ENCODE assay signal across 29 mouse cellular contexts in the genomic region with DNA sequence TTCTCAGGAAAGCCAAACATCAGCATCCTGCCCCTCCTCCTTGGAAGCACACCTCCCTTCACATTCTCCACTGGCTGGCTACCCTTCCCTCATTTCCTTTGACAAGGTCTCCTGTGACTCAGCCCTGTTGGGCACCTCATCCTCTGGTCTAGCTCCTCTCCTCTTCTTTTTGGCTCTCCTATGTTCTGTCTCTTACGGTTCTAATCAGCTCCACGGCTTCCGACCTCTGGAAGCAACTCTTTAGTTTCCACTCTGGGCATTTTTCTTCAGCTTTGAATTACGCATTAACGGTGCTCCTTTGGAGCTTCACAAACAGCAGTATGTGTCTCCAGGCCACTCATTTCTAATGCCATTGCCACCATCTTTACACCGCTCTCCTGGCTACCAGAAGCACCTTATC.
"Had no signal": no experiment of that assay in that cellular context is flagged by ENCODE, and none has a peak within 500 bp of the region (broad histone marks: within the 10 kb centered on the region; RNA-seq: fewer than 3 reads in every experiment).

No protein-coding gene starts in this region.

- H3K27me3 ChIP-seq: limb, embryonic 12.5 days; limb, embryonic 13.5 days; limb, embryonic 15.5 days; liver, embryonic 12.5 days; liver, embryonic 13.5 days; liver, embryonic 15.5 days; lung, embryonic 15.5 days; midbrain, embryonic 12.5 days; midbrain, embryonic 13.5 days; midbrain, embryonic 15.5 days had no signal

- H3K4me1 ChIP-seq: liver, embryonic 12.5 days; liver, embryonic 13.5 days; liver, embryonic 15.5 days had no signal

- H3K9me3 ChIP-seq: limb, embryonic 10.5 days; limb, embryonic 12.5 days; limb, embryonic 13.5 days; limb, embryonic 15.5 days; liver, embryonic 12.5 days; liver, embryonic 13.5 days; liver, embryonic 15.5 days; lung, embryonic 15.5 days; midbrain, embryonic 10.5 days; midbrain, embryonic 12.5 days; midbrain, embryonic 13.5 days; midbrain, embryonic 15.5 days had no signal

- H3K27ac ChIP-seq: left cerebral cortex, adult 2 months; limb, embryonic 10.5 days; limb, embryonic 12.5 days; limb, embryonic 13.5 days; limb, embryonic 15.5 days; liver, embryonic 12.5 days; liver, embryonic 13.5 days; liver, embryonic 14.5 days; liver, embryonic 15.5 days; lung, embryonic 15.5 days; macrophage; midbrain, embryonic 10.5 days; midbrain, embryonic 12.5 days; midbrain, embryonic 13.5 days; midbrain, embryonic 15.5 days had no signal

- DNase-seq: left cerebral cortex, postnatal 4 days; liver; liver, embryonic 13.5 days; liver, postnatal 0 days; lung, adult 18-20 months; lung, adult 2 months; lung, embryonic 14.5 days; lung, postnatal 10 days; lung, postnatal 14 days; lung, postnatal 36 days; lung, postnatal 4 days; midbrain, embryonic 14.5 days had no signal

- ATAC-seq: liver, embryonic 12.5 days; liver, postnatal 0 days; lung, postnatal 0 days; midbrain, embryonic 13.5 days; midbrain, embryonic 15.5 days; midbrain, embryonic 16.5 days had no signal

- H3K36me3 ChIP-seq: limb, embryonic 10.5 days; limb, embryonic 15.5 days; liver, embryonic 15.5 days; lung, embryonic 15.5 days; midbrain, embryonic 12.5 days; midbrain, embryonic 15.5 days had no signal

- H3K4me3 ChIP-seq: left cerebral cortex, adult 2 months; limb, embryonic 10.5 days; limb, embryonic 12.5 days; limb, embryonic 13.5 days; limb, embryonic 15.5 days; liver, embryonic 12.5 days; liver, embryonic 13.5 days; liver, embryonic 15.5 days; lung, embryonic 15.5 days; midbrain, embryonic 10.5 days; midbrain, embryonic 12.5 days; midbrain, embryonic 13.5 days; midbrain, embryonic 15.5 days; myocyte had no signal
